Mouse (Mus musculus) brain, adult 10 weeks (tissue): ENCODE results near the gene Olfr1033. TPM values are rescaled to one million over a fixed set of nuclear protein-coding genes. Genes with fewer than 3 reads are reported as not detected.

Experiments used
- polyA plus RNA-seq: library from polyadenylated mRNA; stranded (reverse); fragments of 350-450 nt; fragmentation: Illumina TruSeq; extraction: RNeasy Lipid Tissue Mini Kit (QIAGEN cat#74804); gene quantifications from one replicate; pipeline ENCODE4 v1.2.3, GENCODE M21; 2015; ENCODE audit warnings: low read depth, low replicate concordance

The Olfr1033 gene
- polyA plus RNA-seq, result 0.13 TPM

DNA sequence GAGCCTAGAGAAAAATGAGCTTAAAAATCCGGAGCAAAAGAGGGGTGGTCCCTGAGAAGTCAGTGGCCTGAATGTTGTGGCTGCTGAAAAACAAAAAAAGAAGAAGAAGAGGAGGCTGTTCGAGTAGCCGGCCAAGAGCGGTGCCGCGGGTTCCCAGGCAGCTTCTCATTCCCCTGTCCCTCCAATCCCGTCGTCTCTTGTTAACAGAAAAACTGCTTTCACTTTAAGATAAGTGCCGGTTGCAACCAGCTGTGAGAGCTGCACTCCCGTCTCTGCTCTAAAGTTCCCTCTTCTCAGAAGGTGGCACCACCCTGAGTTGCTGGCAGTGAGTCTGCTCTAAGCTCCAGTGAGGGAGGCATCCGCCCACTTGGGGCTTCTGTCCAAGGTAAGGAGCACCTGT lies at the start of gene Olfr1033:
TSS of gene Olfr1033 (plus strand) at position 228 of the 400 bp plus-strand sequence.

DNA sequence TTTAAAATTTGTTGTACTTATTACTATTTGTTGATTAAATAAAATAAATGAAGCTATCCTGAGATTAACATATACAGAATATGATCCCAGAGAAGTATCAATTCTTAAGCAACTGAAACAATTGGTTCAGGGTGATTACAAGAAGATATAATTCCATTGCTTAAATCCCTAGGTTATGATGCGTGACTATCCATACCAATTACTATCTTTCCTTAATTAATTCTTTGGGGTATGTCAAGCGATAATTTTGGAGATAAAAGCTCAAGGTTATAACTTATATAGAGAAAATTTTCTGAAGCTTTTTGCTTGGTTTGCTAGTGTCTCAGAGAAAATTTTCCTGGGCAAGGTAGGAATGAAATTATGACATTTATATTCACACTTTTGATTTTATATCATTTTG lies 46.8 kb upstream of the Olfr1033 start, which contains the start of gene Olfr1029:
TSS of gene Olfr1029 (plus strand) at position 301 of the 400 bp plus-strand sequence.

DNA sequence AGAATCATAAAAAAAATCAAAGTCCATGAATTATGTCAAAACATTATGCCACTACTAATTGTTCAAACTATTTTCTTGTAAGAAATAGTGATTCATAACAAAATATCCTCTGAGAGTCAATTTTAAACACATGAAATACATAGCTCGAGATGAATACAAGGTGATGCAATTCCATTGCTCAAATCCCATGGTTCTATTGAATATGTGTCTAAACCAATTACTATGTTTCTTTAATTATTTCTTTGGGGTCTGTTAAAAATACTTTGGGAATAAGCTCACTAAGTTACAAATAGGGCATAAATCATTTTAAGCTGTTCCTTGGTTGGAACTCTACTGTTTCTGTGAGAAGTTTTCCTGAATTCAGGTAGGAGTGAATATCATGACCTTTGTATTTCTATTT lies 41.5 kb upstream of the Olfr1033 start, which contains the start of gene Olfr1030:
TSS of gene Olfr1030 (plus strand) at position 301 of the 400 bp plus-strand sequence.

DNA sequence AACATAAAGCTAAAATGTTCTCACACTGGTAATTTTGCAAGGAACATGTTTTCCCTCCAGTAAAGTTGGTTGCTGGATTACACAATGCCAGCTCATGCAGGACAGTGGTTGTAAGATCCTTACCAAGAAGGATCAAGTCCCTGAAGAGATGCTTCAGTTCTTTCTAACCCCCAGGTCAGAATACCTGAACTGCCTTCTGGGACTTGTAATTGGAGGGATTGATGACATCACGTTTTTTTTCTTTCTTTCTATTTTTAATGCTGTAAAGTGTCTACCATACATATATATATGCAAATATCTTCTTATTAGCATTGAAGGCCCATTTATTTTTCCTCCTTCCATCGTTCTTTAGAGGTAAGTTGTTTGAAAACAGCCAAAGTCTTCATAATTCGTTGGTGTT lies 30.4 kb upstream of the Olfr1033 start, which contains the start of gene Olfr1031:
TSS of gene Olfr1031 (plus strand) at position 301 of the 400 bp plus-strand sequence.

DNA sequence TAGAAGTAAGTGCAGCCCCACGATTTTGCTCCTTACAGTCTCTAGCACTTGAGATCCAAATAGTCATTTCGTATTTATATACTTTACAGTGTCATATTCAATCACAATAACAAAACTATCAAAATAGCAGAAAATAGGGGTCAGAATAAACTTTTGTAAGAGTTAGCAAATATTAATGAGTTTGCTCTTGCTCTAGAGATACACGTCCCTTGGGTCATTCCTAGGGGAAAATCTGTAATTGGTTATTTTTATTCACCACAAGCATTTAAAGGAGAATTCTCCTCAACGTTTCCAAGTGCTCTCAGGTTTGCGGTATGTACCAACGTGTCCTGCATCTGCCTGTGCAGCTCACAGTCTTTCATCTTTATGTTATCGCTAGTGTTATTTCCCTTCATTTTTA lies 15.2 kb upstream of the Olfr1033 start, which contains the start of gene Olfr1032:
TSS of gene Olfr1032 (plus strand) at position 301 of the 400 bp plus-strand sequence.

DNA sequence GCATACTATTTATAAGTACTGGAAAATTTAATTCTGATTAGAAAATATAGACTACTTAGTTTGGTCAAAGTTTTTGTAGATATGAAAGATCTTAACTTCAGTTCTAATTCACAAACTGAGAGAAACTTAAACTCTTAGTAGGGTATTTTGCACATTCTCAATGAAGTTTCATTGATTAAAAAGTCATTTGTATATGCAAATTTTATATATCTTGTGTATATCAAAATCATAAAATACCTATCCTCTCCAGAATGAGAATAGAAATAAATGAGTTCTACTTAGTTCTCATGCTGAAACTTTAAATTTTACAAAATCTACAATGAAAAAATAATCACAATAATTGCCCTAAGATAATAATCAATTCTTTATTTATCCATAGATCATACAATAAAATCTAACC lies 25.1 kb downstream of the Olfr1033 start, which contains the start of gene Olfr1034:
TSS of gene Olfr1034 (plus strand) at position 301 of the 400 bp plus-strand sequence.

DNA sequence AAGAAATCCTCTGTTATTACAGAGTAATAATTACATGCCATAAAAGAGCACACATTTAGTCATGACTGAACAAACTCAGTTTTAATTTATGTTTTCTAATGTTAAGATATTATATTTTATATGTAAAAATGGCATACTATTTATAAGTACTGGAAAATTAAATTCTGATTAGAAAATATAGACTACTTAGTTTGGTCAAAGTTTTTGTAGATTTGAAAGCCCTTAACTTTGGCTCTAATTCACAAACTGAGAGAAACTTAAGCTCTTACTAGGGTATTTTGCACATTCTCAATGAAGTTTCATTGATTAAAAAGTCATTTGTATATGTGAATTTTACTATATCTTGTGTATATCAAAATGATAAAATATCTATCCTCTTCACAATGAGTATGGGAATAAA lies 53.3 kb downstream of the Olfr1033 start, which contains the start of gene Olfr1036:
TSS of gene Olfr1036 (plus strand) at position 301 of the 400 bp plus-strand sequence.

DNA sequence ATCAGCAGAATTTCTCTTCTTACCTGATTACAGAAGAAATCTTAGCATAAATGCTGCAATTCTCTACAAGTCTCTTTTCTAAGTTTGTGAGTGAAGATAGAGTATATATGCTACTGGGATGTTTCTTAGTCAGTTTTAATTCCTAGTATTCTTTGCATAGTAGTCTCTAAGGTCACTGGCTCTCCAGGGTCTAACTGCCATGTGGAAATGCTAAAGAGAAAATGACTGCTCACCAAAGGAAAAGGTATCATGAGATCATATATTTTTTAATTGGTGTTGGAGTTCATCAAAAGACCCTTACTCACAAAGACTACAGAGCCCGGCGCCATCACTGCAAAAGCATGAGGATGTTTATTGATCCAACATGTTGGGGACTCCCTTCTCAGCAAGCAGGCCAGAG lies 66.9 kb downstream of the Olfr1033 start, which contains the start of gene Olfr1037:
TSS of gene Olfr1037 (minus strand) at position 101 of the 400 bp plus-strand sequence.

Other genes with a start within 250 kb of the Olfr1033 start
- not detected for gene Olfr1014, start 247.9 kb upstream of the Olfr1033 start, polyA plus RNA-seq
- not detected for gene Olfr1015, start 238.6 kb upstream of the Olfr1033 start, polyA plus RNA-seq
- gene Olfr1016, start 218.1 kb upstream of the Olfr1033 start, polyA plus RNA-seq, result not detected
- not detected for gene Olfr1018, start 202.2 kb upstream of the Olfr1033 start, polyA plus RNA-seq
- not detected for gene Olfr1019, start 175.2 kb upstream of the Olfr1033 start, polyA plus RNA-seq
- not detected for gene Olfr1020, start 173.6 kb upstream of the Olfr1033 start, polyA plus RNA-seq
- not detected for gene Olfr1022, start 152.0 kb upstream of the Olfr1033 start, polyA plus RNA-seq
- gene Olfr1023, start 135.0 kb upstream of the Olfr1033 start, polyA plus RNA-seq, result not detected
- not detected for gene Olfr1024, start 115.6 kb upstream of the Olfr1033 start, polyA plus RNA-seq
- not detected for gene Olfr1025-ps1, start 105.4 kb upstream of the Olfr1033 start, polyA plus RNA-seq
- gene Olfr1026, start 99.1 kb upstream of the Olfr1033 start, polyA plus RNA-seq, result not detected
- gene Olfr1028, start 70.2 kb upstream of the Olfr1033 start, polyA plus RNA-seq, result not detected
- gene Olfr1029, start 46.7 kb upstream of the Olfr1033 start, polyA plus RNA-seq, result not detected
- gene Olfr1030, start 41.4 kb upstream of the Olfr1033 start, polyA plus RNA-seq, result not detected
- not detected for gene Olfr1031, start 30.3 kb upstream of the Olfr1033 start, polyA plus RNA-seq
- gene Olfr1032, start 15.1 kb upstream of the Olfr1033 start, polyA plus RNA-seq, result not detected
- gene Olfr1034, start 25.2 kb downstream of the Olfr1033 start, polyA plus RNA-seq, result not detected
- gene Olfr1036, start 53.4 kb downstream of the Olfr1033 start, polyA plus RNA-seq, result not detected
- not detected for gene Olfr1037, start 66.8 kb downstream of the Olfr1033 start, polyA plus RNA-seq
- not detected for gene Olfr1039, start 115.3 kb downstream of the Olfr1033 start, polyA plus RNA-seq
- gene Olfr1040, start 126.1 kb downstream of the Olfr1033 start, polyA plus RNA-seq, result not detected
- not detected for gene Olfr1042, start 141.2 kb downstream of the Olfr1033 start, polyA plus RNA-seq
- gene Olfr1043, start 146.9 kb downstream of the Olfr1033 start, polyA plus RNA-seq, result not detected
- gene Olfr1044, start 157.2 kb downstream of the Olfr1033 start, polyA plus RNA-seq, result not detected
- gene Olfr52, start 165.1 kb downstream of the Olfr1033 start, polyA plus RNA-seq, result not detected
- not detected for gene Olfr1045, start 182.4 kb downstream of the Olfr1033 start, polyA plus RNA-seq
- gene Olfr1046, start 198.7 kb downstream of the Olfr1033 start, polyA plus RNA-seq, result not detected
- gene Olfr1047, start 210.8 kb downstream of the Olfr1033 start, polyA plus RNA-seq, result not detected
- not detected for gene Olfr1048, start 219.7 kb downstream of the Olfr1033 start, polyA plus RNA-seq
- not detected for gene Olfr1049, start 237.7 kb downstream of the Olfr1033 start, polyA plus RNA-seq